Mouse (Mus musculus): Measurements from ENCODE around the gene Pou3f3.

Gene Pou3f3

DNA sequence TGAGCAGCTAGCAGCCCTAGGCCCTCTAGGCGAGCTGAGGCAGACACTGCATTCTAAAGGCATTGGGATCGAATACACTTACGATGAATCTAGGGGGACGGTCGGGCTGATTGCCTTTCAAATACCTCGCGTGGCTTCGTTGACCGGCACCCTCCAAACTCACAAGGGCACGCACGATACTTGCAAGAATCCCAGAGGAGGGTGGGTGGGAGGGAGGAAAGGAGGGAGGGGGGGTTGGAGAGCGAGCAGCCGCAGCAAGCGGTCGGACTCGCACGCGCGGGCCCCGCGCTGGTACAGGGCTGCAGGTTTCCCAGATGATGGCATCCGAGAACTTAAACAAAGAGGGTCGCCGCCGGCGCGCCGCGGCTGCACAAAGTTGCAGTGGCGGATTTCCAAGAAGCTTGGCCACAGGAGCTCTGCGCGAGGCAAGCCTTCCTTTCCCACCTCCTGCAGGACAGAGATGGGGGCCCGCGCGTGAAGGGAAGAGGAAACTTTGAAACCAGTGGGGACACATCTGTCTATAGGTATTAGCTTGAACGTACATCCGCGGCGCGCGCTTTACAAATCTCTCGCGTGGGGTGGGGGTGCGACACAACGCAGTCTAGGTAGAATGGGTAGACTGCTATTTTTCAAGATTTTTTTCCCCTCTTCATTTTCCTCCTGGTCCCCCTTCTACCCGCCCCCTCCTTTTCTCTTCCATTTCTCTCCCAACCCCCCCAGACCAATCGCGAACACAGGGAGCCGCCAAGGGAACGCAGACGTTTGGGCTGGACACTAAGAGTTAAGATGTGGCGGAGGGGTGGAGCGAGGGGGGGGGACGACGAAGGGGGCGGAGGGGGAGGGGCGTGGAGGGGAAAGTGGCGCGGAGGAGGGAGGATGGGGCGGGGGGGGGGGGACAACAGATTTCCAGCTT, 647 bp upstream of the Pou3f3 start:
- no peak for DNase-seq (ENCODE audit: low spot score)

GRCm38 (mm10) chr1:42696371-42697031, 933 bp downstream of the Pou3f3 start:
- no peak for DNase-seq (ENCODE audit: low spot score)

DNA sequence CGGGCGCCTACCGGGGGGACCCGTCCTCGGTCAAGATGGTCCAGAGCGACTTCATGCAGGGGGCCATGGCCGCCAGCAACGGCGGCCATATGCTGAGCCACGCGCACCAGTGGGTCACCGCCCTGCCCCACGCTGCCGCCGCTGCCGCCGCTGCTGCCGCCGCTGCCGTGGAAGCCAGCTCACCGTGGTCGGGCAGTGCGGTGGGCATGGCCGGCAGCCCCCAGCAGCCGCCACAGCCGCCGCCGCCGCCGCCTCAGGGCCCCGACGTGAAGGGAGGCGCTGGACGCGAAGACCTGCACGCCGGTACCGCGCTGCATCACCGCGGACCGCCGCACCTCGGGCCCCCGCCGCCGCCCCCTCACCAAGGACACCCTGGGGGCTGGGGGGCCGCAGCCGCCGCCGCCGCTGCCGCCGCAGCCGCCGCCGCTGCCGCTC, 1.8 kb downstream of the Pou3f3 start:
- DNase-seq (ENCODE audit: low spot score) = no peak

DNA sequence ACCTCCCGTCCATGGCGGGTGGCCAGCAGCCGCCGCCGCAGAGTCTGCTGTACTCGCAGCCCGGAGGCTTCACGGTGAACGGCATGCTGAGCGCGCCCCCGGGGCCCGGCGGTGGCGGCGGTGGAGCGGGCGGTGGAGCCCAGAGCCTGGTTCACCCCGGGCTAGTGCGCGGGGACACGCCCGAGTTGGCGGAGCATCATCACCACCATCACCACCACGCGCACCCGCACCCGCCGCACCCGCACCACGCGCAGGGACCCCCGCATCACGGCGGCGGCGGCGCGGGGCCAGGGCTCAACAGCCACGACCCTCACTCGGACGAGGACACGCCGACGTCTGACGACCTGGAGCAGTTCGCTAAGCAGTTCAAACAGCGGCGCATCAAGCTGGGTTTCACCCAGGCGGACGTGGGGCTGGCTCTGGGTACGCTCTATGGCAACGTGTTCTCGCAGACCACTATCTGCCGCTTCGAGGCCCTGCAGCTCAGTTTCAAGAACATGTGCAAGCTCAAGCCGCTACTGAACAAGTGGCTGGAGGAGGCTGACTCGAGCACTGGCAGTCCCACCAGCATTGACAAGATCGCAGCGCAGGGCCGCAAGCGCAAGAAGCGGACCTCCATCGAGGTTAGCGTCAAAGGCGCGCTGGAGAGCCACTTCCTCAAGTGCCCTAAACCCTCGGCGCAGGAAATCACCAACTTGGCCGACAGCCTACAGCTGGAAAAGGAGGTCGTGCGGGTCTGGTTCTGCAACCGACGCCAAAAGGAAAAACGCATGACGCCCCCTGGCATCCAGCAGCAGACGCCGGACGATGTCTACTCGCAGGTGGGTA, 2.4 kb downstream of the Pou3f3 start:
- DNase-seq (ENCODE audit: low spot score) = peak; percentile 57

GRCm38 (mm10) chr1:42698584-42699333, 3.2 kb downstream of the Pou3f3 start:
- no peak for DNase-seq (ENCODE audit: low spot score)

DNA sequence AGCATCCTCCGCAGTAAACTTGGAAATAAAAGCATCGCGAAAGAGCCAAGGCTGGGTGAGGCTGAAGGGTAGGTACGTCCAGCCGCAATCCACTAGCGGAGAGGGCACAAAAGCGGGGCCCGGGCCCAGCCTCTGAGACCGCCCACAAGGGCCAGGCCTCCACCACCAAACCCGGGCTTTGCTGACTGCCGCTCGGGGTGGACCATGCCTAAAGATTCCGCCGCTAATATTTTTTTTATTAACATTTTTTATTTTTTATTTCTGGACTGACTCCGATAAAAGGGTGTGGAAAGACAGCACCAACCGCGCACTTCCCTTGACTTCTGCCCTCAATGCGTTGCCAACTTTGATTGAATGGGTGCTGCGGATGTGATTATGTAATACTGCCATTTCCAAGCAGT, 3.9 kb downstream of the Pou3f3 start:
- DNase-seq (ENCODE audit: low spot score) = no peak

- peak; percentile 22 for DNase-seq (ENCODE audit: low spot score)
Observed at GRCm38 (mm10) chr1:42700171-42700570, 4.6 kb downstream of the Pou3f3 start.

GRCm38 (mm10) chr1:42700815-42701214, 5.2 kb downstream of the Pou3f3 start:
- DNase-seq (ENCODE audit: low spot score) = peak; percentile 15

- peak; percentile 15 for DNase-seq (ENCODE audit: low spot score)
Observed at GRCm38 (mm10) chr1:42701833-42702611, 6.5 kb downstream of the Pou3f3 start.

GRCm38 (mm10) chr1:42702984-42703383, 7.4 kb downstream of the Pou3f3 start:
- DNase-seq (ENCODE audit: low spot score) = peak; percentile 9

GRCm38 (mm10) chr1:42703424-42703823, 7.9 kb downstream of the Pou3f3 start:
- no peak for DNase-seq (ENCODE audit: low spot score)

DNA sequence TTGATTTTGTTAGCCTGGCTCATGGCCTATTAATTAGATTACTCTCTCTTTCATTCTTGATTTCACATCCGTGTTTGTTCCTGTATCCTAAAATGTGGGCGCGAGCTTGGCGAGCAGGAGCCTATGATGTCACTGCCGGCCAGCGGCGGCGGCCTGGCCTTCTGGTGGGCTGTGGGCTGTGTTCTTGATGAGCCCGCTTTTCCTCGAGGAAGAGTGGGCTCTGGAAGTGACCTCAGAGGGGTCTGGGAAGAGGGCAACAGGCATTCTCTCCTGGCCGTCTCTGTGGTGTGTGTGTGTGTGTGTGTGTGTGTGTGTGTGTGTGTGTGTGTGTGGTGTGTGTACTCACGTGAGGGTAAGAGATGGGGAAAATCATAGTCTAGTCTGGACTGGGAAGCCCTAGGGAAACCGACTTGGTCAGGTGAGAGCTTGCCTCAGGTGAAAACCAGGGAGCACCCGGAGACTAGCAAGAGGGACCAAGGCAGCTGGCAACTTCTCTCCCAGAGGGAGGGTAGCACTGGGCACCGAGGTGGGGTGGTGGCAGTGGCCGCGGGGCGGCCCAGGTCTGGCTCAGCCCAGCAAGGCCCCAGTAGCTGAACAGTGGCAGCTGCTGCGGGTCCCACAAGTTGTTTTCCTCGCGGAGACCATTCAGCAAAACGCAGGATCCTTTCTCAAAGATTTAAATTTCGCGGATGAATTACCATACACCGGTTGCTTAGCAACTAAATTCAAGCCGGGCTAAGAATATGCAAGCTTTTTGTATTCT, 8.5 kb downstream of the Pou3f3 start:
- DNase-seq (ENCODE audit: low spot score) = no peak

- DNase-seq (ENCODE audit: low spot score) = no peak
Observed at GRCm38 (mm10) chr1:42704981-42705810, 9.6 kb downstream of the Pou3f3 start.

GRCm38 (mm10) chr1:42705811-42706160, 10.2 kb downstream of the Pou3f3 start:
- DNase-seq (ENCODE audit: low spot score) = no peak

GRCm38 (mm10) chr1:42707196-42707595, 11.6 kb downstream of the Pou3f3 start:
- DNase-seq (ENCODE audit: low spot score) = no peak

GRCm38 (mm10) chr1:42707611-42708130, 12.1 kb downstream of the Pou3f3 start:
- DNase-seq (ENCODE audit: low spot score) = no peak

DNA sequence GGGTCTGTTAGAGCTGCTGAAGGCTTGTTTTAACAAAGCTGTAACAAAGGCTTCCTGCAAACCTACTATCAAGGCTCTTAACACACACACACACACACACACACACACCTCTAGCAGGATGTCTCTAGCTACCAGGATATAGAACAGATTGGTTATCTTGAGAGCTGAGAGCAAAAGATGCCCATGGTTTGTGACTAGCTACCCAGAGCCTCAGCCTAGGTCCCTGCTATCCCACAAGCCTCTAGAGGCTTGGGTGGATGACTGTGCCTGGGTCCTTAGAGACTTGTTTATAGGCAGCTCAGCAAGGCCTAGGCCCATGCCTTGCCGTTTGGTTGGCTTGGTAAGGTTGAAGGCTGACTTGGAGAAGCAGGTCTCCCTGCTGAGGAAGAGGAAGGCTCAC, 13.5 kb downstream of the Pou3f3 start:
- DNase-seq (ENCODE audit: low spot score) = no peak

- DNase-seq (ENCODE audit: low spot score) = no peak
Observed at GRCm38 (mm10) chr1:42709431-42710160, 14.0 kb downstream of the Pou3f3 start.

All from retina, embryonic 14.5 days (tissue).